Mouse (Mus musculus) megakaryocyte, embryonic 14.5 days (primary cell): Measurements from ENCODE around the gene Cyb5rl. TPM values are rescaled to one million over a fixed set of nuclear protein-coding genes. Genes with fewer than 3 reads are reported as not detected.
"Not testable (repeated sequence)": the region's sequence is repeated elsewhere in the genome, so short reads cannot be mapped to it uniquely, and the experiment has no call there.

Experiments
- H3K27me3 ChIP-seq: replicated peaks from 2 replicates; pipeline ENCODE3; 2012; ENCODE audit warnings: inconsistent platforms
- H3K36me3 ChIP-seq: replicated peaks from 2 replicates; pipeline ENCODE3; 2012; ENCODE audit warnings: low read length, inconsistent platforms, mixed read lengths
- H3K4me1 ChIP-seq: 2 replicates; pipeline ENCODE4 v1.6.1; 2012; ENCODE audit warnings: inconsistent platforms
- H3K4me3 ChIP-seq: replicated peaks from 2 replicates; pipeline ENCODE3; 2012; ENCODE audit warnings: moderate library complexity, mild to moderate bottlenecking, inconsistent platforms
- H3K9me3 ChIP-seq: 2 replicates; pipeline ENCODE4 v1.6.1; 2012; ENCODE audit warnings: inconsistent platforms
- FLI1 ChIP-seq: IDR thresholded peaks from 2 replicates; pipeline ENCODE4 v1.6.1; 2012; ENCODE audit warnings: low read length, inconsistent platforms, mixed read lengths
- GATA1 ChIP-seq: IDR thresholded peaks from 3 replicates; pipeline ENCODE4 v1.6.1; 2012; ENCODE audit warnings: mixed read lengths, low read length, inconsistent platforms, borderline replicate concordance
- polyA plus RNA-seq: library from polyadenylated mRNA; stranded (reverse); fragments of >175 nt; gene quantifications from 2 replicates; pipeline ENCODE4 v1.2.3, GENCODE M21; 2012; ENCODE audit warnings: low replicate concordance; ENCODE audit not compliant: insufficient read depth

The Cyb5rl gene
- polyA plus RNA-seq, 1 experiment: 2.3 TPM

DNA sequence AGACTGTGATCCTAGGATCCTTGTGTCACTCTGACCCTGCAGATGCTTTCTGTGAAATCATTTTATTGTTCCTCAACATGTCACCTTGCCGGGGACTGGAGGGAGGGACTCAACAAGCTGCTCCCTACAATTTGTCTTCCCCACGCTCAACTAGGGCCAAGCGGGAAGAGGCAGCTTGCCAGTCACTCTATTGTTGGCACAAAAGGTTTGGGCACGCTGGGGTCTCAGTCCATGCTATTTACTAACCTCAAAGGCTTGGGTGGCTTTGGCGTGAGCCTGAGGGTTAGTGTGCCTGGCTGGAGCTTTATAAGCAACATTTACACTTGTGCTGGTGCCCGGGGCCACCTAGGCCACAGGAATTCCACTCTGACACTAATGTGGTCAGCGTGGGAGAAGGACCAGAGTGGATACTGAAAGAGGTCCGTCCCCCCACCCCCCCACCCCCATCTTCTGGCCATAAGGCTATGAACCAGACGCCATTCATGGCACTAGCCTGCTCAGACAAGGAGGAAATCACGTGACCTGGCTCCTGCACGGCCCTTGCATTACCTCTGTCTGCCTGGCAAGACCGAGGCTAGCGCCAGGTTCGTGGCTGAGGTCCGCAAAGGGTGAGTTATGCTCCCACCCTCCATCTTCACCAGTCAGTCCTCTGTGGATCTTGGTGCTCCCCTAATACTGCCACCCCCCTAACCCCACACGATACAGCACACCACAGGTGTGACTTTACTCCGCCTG, 32.2 kb downstream of the Cyb5rl start:
- TF ChIP-seq GATA1 (no peak), FLI1 (no peak)
- Histone ChIP-seq H3K4me3 (peak overlapping the region; percentile 18), H3K4me1 (peaks cover 54% of the 10 kb centered on the region), H3K27me3 (peaks cover 40% of the 10 kb centered on the region), H3K36me3 (no peaks in the 10 kb centered on the region), H3K9me3 (no peaks in the 10 kb centered on the region)

DNA sequence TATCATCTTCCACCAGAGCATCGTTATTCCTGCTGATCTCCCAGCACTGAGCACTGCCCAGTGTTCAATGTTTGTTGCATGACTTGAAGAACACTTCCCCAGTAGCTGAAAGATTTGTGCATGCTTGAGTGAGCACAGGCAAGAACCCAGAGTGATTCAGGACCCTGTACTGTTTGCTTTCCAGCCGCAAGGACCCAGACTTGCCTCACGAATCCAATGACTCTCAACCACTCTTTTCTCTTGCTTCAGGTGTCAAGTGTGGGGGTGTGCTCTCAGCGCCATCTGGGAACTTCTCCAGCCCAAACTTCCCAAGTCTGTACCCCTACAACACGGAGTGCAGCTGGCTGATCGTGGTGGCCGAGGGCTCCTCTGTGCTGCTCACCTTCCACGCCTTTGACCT, 35.4 kb downstream of the Cyb5rl start:
- peaks cover 30% of the 10 kb centered on the region for H3K4me1 ChIP-seq
- no peaks in the 10 kb centered on the region for H3K9me3 ChIP-seq
- peaks cover 50% of the 10 kb centered on the region for H3K27me3 ChIP-seq
- no peak for TF ChIP-seq FLI1
- TF ChIP-seq GATA1: no peak
- no peak overlapping the region for H3K4me3 ChIP-seq
- no peaks in the 10 kb centered on the region for H3K36me3 ChIP-seq

DNA sequence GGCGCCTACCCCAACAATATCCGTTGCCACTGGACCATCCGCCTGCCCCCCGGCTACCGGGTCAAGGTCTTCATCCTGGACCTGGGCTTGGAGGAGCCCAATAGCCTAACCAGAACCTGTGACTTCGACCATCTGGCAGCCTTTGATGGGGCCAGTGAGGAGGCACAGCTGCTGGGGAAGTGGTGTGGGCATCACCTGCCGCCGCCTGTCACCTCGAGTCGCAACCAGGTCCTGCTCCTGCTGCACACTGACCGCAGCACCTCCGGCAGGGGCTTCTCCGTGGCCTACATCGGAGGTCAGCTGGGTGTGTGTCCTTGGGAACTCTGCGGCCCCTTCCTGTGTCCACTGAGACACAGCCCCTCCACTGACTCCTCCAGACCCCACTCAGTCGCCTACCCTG, 40.0 kb downstream of the Cyb5rl start:
- no peak for TF ChIP-seq FLI1
- TF ChIP-seq GATA1: no peak
- Histone ChIP-seq H3K4me1 (peaks cover 9% of the 10 kb centered on the region), H3K36me3 (no peaks in the 10 kb centered on the region), H3K4me3 (no peak overlapping the region), H3K9me3 (no peaks in the 10 kb centered on the region), H3K27me3 (peaks cover 78% of the 10 kb centered on the region)

- H3K4me1 ChIP-seq: peaks cover 9% of the 10 kb centered on the region
- no peaks in the 10 kb centered on the region for H3K36me3 ChIP-seq
- H3K27me3 ChIP-seq: peaks cover 77% of the 10 kb centered on the region
- no peaks in the 10 kb centered on the region for H3K9me3 ChIP-seq
- no peak overlapping the region for H3K4me3 ChIP-seq
- TF ChIP-seq GATA1: no peak
- no peak for TF ChIP-seq FLI1
These were observed 41.5 kb downstream of the Cyb5rl start for GRCm38 (mm10) chr4:107108291-107108731.

DNA sequence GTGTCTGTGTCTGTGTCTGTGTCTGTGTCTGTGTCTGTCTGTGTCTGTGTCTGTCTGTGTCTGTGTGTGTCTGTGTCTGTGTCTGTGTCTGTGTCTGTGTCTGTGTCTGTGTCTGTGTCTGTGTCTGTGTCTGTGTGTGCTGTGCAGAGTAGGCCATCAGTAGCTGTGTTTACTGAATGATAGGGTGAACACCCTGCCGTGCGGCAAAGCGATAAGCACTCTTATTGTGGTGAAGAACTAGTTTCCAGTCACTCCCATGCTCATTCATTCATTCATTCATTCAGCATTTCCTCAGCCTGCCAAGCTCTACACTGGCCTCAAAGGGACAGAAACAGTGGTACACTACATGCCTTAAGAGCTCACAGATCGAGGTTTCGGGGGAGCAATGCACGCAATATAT, 42.4 kb downstream of the Cyb5rl start:
- not testable (repeated sequence) for H3K4me3 ChIP-seq, H3K36me3 ChIP-seq, H3K4me1 ChIP-seq, H3K9me3 ChIP-seq
- peaks cover 78% of the 10 kb centered on the region for H3K27me3 ChIP-seq

GRCm38 (mm10) chr4:107114278-107114677, 47.5 kb downstream of the Cyb5rl start:
- Histone ChIP-seq H3K4me1 (no peaks in the 10 kb centered on the region; the same call in 1 of the 2 replicates), H3K9me3 (peaks cover 5% of the 10 kb centered on the region), H3K36me3 (no peaks in the 10 kb centered on the region), H3K4me3 (no peak overlapping the region), H3K27me3 (peaks cover 77% of the 10 kb centered on the region)
- TF ChIP-seq GATA1 (no peak), FLI1 (no peak)

- Histone ChIP-seq H3K4me3 (no peak overlapping the region), H3K4me1 (no peaks in the 10 kb centered on the region; the same call in 1 of the 2 replicates), H3K9me3 (peaks cover 5% of the 10 kb centered on the region), H3K36me3 (no peaks in the 10 kb centered on the region), H3K27me3 (peaks cover 65% of the 10 kb centered on the region)
- no peak for TF ChIP-seq FLI1
- no peak for TF ChIP-seq GATA1
These were observed 51.1 kb downstream of the Cyb5rl start for GRCm38 (mm10) chr4:107117741-107118385.

GRCm38 (mm10) chr4:107119056-107119455, 52.3 kb downstream of the Cyb5rl start:
- Histone ChIP-seq H3K36me3 (no peaks in the 10 kb centered on the region), H3K4me3 (no peak overlapping the region), H3K27me3 (peaks cover 65% of the 10 kb centered on the region), H3K4me1 (no peaks in the 10 kb centered on the region; the same call in 1 of the 2 replicates), H3K9me3 (peaks cover 5% of the 10 kb centered on the region)
- TF ChIP-seq GATA1 (no peak), FLI1 (no peak)

- Histone ChIP-seq H3K27me3 (peaks cover 66% of the 10 kb centered on the region), H3K9me3 (no peaks in the 10 kb centered on the region), H3K4me1 (peaks cover 5% of the 10 kb centered on the region; the same call in 1 of the 2 replicates), H3K4me3 (no peak overlapping the region), H3K36me3 (no peaks in the 10 kb centered on the region)
- TF ChIP-seq GATA1 (no peak), FLI1 (no peak)
These were observed 53.9 kb downstream of the Cyb5rl start for GRCm38 (mm10) chr4:107120676-107121075.

- Histone ChIP-seq H3K36me3 (no peaks in the 10 kb centered on the region), H3K27me3 (peaks cover 66% of the 10 kb centered on the region), H3K4me3 (no peak overlapping the region), H3K9me3 (no peaks in the 10 kb centered on the region), H3K4me1 (peaks cover 7% of the 10 kb centered on the region; the same call in 1 of the 2 replicates)
- TF ChIP-seq FLI1: no peak
- no peak for TF ChIP-seq GATA1
These were observed 54.6 kb downstream of the Cyb5rl start for GRCm38 (mm10) chr4:107121165-107121943.
